Mouse (Mus musculus) embryonic facial prominence, embryonic 10.5 days (tissue): ENCODE measurements around the gene Camk2g. TPM values are rescaled to one million over a fixed set of nuclear protein-coding genes. Genes with fewer than 3 reads are reported as not detected.

Experiments
- DNase-seq: peaks from one replicate; pipeline ENCODE4 v3.0.0-alpha.2; 2017; ENCODE audit warnings: low spot score
- H3K27ac ChIP-seq: fragments of 300-500 bp; sonication (generic); replicated peaks from 2 replicates; pipeline ENCODE4 v1.5.1; 2016; ENCODE audit warnings: mild to moderate bottlenecking
- H3K27me3 ChIP-seq: fragments of 300-500 bp; sonication (generic); replicated peaks from 2 replicates; pipeline ENCODE4 v1.6.1; 2016; ENCODE audit warnings: low read depth, mild to moderate bottlenecking; ENCODE audit not compliant: poor library complexity, severe bottlenecking
- H3K36me3 ChIP-seq: fragments of 300-500 bp; sonication (generic); replicated peaks from 2 replicates; pipeline ENCODE4 v1.6.1; 2016; ENCODE audit warnings: mild to moderate bottlenecking, moderate library complexity
- H3K4me1 ChIP-seq: fragments of 300-500 bp; sonication (generic); 2 replicates; pipeline ENCODE4 v1.6.1; 2016
- H3K4me3 ChIP-seq: fragments of 300-500 bp; sonication (generic); 2 replicates; pipeline ENCODE4 v1.5.1; 2016; ENCODE audit warnings: mild to moderate bottlenecking, moderate library complexity
- H3K9me3 ChIP-seq: fragments of 300-500 bp; sonication (generic); 2 replicates; pipeline ENCODE4 v1.6.1; 2016; ENCODE audit warnings: mild to moderate bottlenecking
- WGBS: fragments of 180-500 bp; shearing (Covaris S2); methylation state at CpG from one replicate; pipeline ENCODE4 v1.1.7; 2016; 5-methylcytosine and 5-hydroxymethylcytosine counted together
- polyA plus RNA-seq: library from polyadenylated mRNA; unstranded; fragments of >200 nt; fragmentation: Nextera tagmentation; extraction: Ambion mirVana; gene quantifications from 2 replicates; pipeline ENCODE4 v1.2.1, GENCODE M21; 2016

The Camk2g gene
- polyA plus RNA-seq, 1 experiment from 2014 or later, result 50.6 TPM

DNA sequence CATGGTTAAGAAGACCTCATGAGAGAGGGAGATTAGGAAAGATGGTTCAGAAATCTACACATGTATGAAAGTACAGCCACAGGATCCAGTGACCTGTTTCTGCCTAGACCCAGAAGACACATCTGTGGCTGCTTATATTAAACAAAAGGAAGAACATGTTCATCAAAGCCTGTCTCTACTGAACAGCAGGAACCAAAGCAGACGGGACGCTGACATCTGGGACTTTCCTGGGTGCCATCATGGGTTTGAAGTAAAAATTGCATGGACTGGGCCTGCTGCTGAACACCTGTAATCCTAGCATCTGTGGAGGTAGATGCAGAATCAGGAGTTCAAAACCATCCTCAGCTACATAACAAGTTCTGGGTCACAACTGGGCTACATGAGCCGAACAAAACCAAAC is 34.6 kb upstream of the Camk2g start:
- Histone ChIP-seq H3K27me3 (no peaks in the 10 kb centered on the region), H3K4me3 (no peak overlapping the region), H3K36me3 (no peaks in the 10 kb centered on the region), H3K27ac (no peak overlapping the region), H3K4me1 (peaks cover 9% of the 10 kb centered on the region), H3K9me3 (no peaks in the 10 kb centered on the region)
- no peak for DNase-seq
- WGBS, result 83% methylated on average over 3 of the region's 3 CpGs

DNA sequence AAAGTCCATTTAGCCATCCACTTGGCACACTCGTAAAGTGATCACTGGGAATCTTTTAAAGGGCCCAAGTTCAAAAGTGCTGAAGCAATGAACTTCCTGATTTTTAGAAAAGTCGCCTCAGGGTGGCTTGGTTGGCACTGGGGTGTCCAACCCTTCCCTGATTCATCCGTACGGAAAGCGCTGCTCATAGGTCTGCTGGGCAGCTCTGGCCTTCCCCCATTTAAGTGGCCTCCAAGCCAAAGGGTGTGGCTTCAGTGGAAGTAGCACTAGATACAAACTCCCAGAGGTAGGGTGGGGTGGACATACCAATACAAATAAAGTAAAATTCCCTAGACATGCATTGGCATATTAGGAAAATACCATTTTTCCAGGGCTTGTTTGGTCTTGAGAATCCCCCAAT is 33.6 kb upstream of the Camk2g start:
- WGBS, result 90% methylated on average over 5 of the region's 5 CpGs
- no peaks in the 10 kb centered on the region for H3K27me3 ChIP-seq

DNA sequence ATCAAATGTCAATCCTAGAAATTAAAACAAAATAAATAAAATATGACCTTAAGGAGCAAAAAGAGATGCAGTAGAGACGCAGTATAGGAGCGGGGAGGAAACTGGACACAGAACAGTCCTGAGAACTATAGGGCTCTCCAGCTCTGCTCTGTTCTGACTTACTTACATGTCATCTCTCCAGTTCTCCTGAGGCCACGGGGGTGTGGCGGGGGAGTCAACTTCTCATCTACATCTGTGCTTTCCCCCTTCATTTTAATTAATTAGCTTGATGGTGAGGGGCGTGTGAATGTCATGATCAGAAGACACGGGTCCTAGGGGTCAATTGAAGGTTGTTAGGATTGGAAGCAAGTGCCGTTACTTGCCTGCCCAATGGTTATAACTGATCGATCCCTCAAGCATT is 33.2 kb upstream of the Camk2g start:
- peaks cover 9% of the 10 kb centered on the region for H3K4me1 ChIP-seq
- no peak for DNase-seq
- H3K4me3 ChIP-seq, result no peak overlapping the region
- no peaks in the 10 kb centered on the region for H3K36me3 ChIP-seq
- 81% methylated on average over 8 of the region's 8 CpGs for WGBS
- H3K27ac ChIP-seq, result no peak overlapping the region
- H3K9me3 ChIP-seq, result no peaks in the 10 kb centered on the region
- H3K27me3 ChIP-seq, result no peaks in the 10 kb centered on the region

More for the DNA sequence above, 33.6 kb upstream of the Camk2g start:
- no peak for DNase-seq
- no peak overlapping the region for H3K27ac ChIP-seq
- H3K36me3 ChIP-seq, result no peaks in the 10 kb centered on the region
- no peak overlapping the region for H3K4me3 ChIP-seq
- peaks cover 9% of the 10 kb centered on the region for H3K4me1 ChIP-seq
- H3K9me3 ChIP-seq, result no peaks in the 10 kb centered on the region

DNA sequence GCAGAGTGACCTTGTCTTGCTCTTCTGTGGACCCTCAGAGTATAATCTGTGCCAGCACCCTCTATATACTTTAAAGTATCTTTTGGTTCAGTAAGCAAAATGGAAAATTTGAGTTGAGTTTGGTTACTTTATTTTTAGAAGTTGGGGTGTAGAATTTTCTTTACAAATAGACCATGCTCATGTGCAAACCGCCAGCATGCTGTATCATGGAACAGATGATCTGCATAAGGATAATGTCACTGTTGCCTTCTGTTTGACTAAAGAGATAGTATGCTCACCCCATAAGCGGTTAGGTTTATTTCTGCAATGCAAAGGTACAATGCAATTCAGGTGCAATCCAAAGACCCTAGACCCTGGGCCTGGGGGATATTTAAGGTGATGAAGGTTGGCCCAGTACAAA is 31.6 kb upstream of the Camk2g start:
- Histone ChIP-seq H3K27me3 (no peaks in the 10 kb centered on the region), H3K4me1 (peaks cover 9% of the 10 kb centered on the region), H3K4me3 (no peak overlapping the region), H3K9me3 (no peaks in the 10 kb centered on the region), H3K36me3 (no peaks in the 10 kb centered on the region), H3K27ac (no peak overlapping the region)
- DNase-seq, result no peak
- 92% methylated on average over 2 of the region's 2 CpGs for WGBS

DNA sequence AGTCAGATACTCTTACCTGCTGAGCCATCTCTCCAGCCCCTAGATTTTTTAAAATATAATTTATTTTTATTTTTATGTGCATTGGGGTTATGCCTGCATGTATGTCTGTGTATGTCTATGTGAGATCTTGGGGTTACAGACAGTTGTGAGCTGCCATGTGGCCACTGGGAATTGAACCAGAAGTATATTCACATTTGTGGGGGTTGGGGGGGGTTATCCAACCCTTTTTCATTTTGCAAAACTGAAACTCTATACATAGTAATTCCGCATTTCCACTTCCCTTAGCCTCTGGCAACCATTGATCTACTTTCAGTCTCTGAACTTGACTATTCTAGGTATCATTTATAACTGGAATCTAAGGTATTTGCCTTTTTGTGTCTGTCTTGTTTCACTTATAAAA is 30.6 kb upstream of the Camk2g start:
- no peak for DNase-seq

DNA sequence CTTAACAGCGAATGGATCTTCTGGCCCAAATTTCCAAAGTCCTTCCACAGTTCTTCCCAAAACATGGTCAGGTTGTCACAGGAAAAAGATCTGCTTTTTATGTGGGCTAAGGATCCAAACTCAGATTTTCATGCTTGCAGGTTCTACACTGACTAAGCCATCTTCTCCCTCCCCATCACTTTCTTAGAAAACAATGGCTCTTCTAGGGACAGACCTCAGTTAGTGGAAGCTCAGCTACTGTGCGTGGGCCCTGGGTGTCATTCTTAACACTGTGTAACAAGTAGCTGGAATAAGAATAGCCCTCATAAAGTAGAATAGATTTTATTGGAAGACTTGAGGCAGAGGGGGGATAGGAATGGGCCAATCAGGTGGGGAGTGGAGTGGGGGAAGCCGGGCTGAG is 21.6 kb upstream of the Camk2g start:
- no peak for DNase-seq
- Histone ChIP-seq H3K36me3 (no peaks in the 10 kb centered on the region), H3K27ac (no peak overlapping the region), H3K4me1 (no peaks in the 10 kb centered on the region), H3K9me3 (no peaks in the 10 kb centered on the region), H3K4me3 (no peak overlapping the region), H3K27me3 (no peaks in the 10 kb centered on the region)
- 87% methylated on average over 3 of the region's 3 CpGs for WGBS

More for the DNA sequence above, 30.6 kb upstream of the Camk2g start:
- Histone ChIP-seq H3K4me3 (no peak overlapping the region), H3K9me3 (no peaks in the 10 kb centered on the region), H3K27me3 (no peaks in the 10 kb centered on the region), H3K36me3 (no peaks in the 10 kb centered on the region), H3K27ac (no peak overlapping the region), H3K4me1 (peaks cover 8% of the 10 kb centered on the region)
- WGBS, result 80% methylated on average over 1 of the region's 1 CpGs

DNA sequence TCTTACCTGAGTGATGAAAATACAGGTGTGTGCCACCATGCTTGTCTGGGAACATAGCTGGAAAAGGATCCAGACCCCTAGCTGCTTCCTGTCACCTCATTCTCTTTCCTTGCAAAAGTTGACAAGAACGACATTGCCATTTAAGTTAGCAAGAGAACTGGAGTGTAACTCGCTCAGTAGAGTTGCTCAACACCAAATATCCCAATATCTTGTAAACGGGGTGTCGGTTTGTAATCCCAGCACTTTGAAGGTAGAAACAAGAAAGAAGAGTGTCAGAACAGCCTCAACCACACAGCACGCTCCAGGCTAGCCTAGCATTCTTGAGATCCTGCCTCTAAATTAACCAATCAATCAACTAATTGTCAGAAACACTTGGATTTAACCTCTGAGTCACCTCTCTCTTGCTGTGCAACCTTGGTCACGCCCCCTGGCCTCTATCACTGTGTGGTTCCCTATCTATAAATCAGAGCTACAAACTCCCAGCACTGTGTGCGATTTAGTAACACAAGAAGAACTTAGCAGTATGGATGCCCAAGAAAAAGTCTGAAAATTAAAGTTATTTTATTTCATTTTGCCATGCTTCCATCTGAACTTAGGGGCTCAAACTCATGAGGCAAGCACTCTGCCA is 18.0 kb upstream of the Camk2g start:
- no peaks in the 10 kb centered on the region for H3K9me3 ChIP-seq
- 81% methylated on average over 7 of the region's 7 CpGs for WGBS
- peaks cover 3% of the 10 kb centered on the region; the same call in 1 of the 2 replicates for H3K4me1 ChIP-seq
- no peak overlapping the region for H3K4me3 ChIP-seq
- no peak overlapping the region for H3K27ac ChIP-seq
- DNase-seq, result no peak
- H3K27me3 ChIP-seq, result no peaks in the 10 kb centered on the region
- no peaks in the 10 kb centered on the region for H3K36me3 ChIP-seq

DNA sequence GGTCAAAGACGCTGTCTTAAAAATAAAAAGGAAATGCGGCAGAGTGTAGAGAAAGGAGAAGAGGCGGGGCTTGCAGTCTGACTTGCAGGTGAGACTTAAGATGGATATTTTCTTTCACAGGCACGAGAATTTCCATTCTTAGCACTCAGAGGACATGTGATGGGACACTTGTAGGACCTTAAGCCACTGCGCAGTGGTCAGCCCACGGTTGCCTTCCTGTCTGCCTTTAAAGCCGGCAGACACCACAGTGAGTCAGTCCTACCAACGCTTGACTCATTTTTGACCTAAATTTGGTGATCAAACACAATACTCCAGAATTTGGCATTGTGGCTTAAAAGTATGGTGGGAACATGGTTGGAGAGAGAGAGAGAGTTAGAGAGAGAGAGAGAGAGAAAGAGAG is 17.3 kb upstream of the Camk2g start:
- no peak for DNase-seq
- Histone ChIP-seq H3K4me3 (no peak overlapping the region), H3K27me3 (no peaks in the 10 kb centered on the region), H3K36me3 (no peaks in the 10 kb centered on the region), H3K27ac (no peak overlapping the region), H3K4me1 (peaks cover 7% of the 10 kb centered on the region; the same call in 1 of the 2 replicates), H3K9me3 (no peaks in the 10 kb centered on the region)
- 89% methylated on average over 8 of the region's 8 CpGs for WGBS

DNA sequence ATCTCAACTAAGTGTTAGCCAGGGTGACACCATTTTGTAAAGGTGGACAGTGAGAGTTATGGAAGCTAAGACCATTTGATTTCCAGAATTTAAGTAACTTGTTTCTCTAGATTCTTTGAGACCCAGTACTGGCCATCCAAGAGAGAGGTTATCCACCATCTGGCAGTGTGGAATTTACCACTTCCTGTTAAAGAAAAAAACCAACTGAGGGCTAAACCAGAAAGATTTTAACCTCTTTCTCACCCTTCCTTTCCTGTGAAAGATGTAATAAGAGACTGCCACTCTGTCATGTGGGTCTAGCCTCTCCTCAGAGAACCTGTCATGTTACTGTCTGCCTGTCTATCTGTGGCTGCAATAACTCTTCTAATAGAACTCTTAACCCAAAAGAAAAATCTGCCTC is 15.9 kb upstream of the Camk2g start:
- no peak for DNase-seq
- no peaks in the 10 kb centered on the region for H3K36me3 ChIP-seq
- H3K9me3 ChIP-seq, result no peaks in the 10 kb centered on the region
- H3K4me1 ChIP-seq, result peaks cover 9% of the 10 kb centered on the region; the same call in 1 of the 2 replicates
- no peaks in the 10 kb centered on the region for H3K27me3 ChIP-seq
- H3K27ac ChIP-seq, result no peak overlapping the region
- H3K4me3 ChIP-seq, result no peak overlapping the region

DNA sequence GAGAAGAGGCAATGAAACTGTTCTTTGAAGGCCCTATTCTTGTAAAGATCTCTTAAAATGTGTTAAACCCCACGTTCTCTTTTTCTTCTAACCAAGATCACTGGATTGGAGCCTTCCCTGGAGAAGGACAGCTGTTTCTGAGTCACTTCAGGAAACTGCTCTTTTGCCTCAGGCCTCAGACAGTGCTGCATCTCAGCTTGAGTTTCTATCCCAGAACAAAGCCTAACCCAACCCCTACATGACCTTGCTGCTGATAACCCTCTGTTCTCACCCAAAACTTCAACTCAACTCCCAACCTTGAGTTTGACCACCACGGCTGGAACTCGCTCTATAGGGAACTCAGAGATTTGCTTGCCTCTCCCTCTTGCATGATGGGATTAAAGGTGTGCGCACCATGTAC is 15.5 kb upstream of the Camk2g start:
- Histone ChIP-seq H3K4me1 (peaks cover 9% of the 10 kb centered on the region; the same call in 1 of the 2 replicates), H3K36me3 (no peaks in the 10 kb centered on the region), H3K27ac (no peak overlapping the region), H3K27me3 (no peaks in the 10 kb centered on the region), H3K4me3 (no peak overlapping the region), H3K9me3 (no peaks in the 10 kb centered on the region)
- WGBS, result 81% methylated on average over 4 of the region's 4 CpGs
- no peak for DNase-seq

DNA sequence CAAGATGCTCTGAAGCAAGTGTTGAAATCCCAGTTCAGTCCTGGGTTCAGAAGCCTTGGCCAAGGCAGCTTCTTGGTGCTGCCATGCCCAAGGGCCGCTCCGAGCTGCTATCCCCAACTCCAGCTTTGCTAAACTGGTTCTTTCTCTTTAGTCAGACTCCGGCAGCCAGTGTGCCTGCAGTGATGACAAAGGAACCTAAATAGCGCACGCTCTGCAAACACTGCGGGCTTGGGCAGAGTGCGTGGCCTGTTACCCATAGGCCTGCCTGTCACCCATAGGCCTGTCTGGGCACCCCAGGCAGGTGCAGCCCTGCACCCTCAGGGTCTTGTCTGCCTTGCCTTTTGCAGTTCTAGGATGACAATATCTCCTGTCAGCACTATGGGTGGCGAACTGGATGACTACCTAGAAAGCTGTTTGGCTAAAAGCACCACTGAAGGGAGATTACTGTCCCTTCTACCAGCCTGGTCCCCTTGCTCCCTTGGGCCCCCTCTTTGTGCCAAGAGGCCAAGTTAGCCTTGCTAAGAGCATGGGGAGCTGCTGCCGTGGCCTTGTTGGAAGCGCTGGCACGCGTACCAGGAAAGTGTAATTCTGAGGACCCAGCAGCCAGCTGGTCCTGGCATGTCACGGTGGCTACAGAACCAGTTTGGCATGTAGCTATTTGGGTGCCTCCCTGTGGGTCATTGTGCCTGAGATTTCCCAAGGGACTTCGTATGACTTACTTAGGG is 12.4 kb upstream of the Camk2g start:
- WGBS, result 85% methylated on average over 14 of the region's 14 CpGs
- DNase-seq, result no peak
- Histone ChIP-seq H3K9me3 (no peaks in the 10 kb centered on the region), H3K27me3 (no peaks in the 10 kb centered on the region), H3K4me1 (peaks cover 9% of the 10 kb centered on the region; the same call in 1 of the 2 replicates), H3K27ac (no peak overlapping the region), H3K36me3 (no peaks in the 10 kb centered on the region), H3K4me3 (no peak overlapping the region)

DNA sequence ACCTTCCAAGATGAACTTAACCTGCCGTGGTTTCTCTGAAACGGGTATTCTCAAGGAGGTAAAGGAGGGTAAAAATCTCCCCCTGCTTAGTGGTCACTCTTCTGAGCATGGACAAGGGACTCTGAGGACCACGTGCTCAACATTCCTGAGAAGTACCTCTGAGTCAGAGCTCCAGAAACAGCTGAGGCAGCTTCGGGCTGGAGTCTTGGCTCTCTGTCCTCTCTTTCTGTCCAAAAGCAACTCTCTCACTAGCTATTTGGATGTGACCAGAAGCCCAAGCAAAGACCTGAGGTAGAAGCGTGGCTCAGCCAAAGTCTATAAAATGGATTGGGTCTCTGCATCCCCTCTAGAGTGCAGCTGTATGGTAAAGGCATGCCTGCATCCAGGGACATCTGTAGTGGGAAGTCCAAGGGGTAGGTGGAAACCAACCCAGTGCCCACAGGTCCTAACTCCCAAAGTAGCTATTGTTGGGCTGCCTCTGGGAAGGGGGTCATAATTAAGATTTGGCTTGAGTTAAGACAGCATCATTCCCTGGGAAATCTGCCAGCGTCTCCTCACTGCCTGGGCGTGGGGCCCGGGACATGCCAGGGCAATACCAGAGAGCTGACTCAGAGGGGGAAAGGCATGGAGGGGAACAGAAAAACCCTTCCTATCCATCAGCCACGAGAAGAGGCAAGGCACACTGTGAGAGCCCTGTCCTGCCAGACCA is 11.2 kb upstream of the Camk2g start:
- H3K4me3 ChIP-seq, result no peak overlapping the region
- H3K9me3 ChIP-seq, result no peaks in the 10 kb centered on the region
- no peaks in the 10 kb centered on the region for H3K27me3 ChIP-seq
- peak overlapping the region; percentile 19; the same call in 1 of the 2 replicates for H3K27ac ChIP-seq
- WGBS, result 83% methylated on average over 9 of the region's 9 CpGs
- H3K36me3 ChIP-seq, result no peaks in the 10 kb centered on the region
- no peak for DNase-seq
- peaks cover 9% of the 10 kb centered on the region; the same call in 1 of the 2 replicates for H3K4me1 ChIP-seq

DNA sequence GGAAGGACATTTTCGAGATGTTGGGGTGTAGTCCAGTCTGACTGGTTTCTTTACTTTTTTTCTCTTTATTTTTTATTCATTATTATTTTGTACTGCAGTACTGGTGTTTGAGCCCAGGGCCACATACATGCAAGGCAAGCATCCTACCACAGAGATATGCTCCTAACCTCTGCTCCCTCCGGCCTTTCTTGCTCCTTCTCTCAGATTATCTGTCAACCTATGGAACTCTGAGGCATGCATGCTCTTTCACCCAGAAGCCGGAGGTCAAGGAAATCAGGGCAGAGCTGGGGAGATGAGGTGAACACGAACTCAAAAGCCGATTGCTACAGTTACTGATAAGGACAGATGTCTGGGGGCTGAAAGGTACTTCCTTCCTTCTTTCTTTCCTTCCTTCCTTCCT is 10.6 kb upstream of the Camk2g start:
- H3K9me3 ChIP-seq, result no peaks in the 10 kb centered on the region
- H3K27ac ChIP-seq, result no peak overlapping the region
- H3K4me3 ChIP-seq, result no peak overlapping the region
- H3K27me3 ChIP-seq, result no peaks in the 10 kb centered on the region
- DNase-seq, result no peak
- H3K4me1 ChIP-seq, result peaks cover 8% of the 10 kb centered on the region; the same call in 1 of the 2 replicates
- no peaks in the 10 kb centered on the region for H3K36me3 ChIP-seq
- 62% methylated on average over 5 of the region's 5 CpGs for WGBS
